Mouse (Mus musculus) left cerebral cortex, postnatal 25 days (tissue): ENCODE data around the gene Vtcn1. TPM values are rescaled to one million over a fixed set of nuclear protein-coding genes. Genes with fewer than 3 reads are reported as not detected.

Experiments
- total RNA-seq, 2 experiments: library from RNA; stranded (reverse); gene quantifications; 2 replicates each; pipeline ENCODE4 v1.2.3; 2021

The Vtcn1 gene
- total RNA-seq, 2 experiments from 2014 or later = 0.16 to 0.34 TPM

Other genes starting within 250 kb of the Vtcn1 start
- 100 to 1,000 TPM; 170 to 172 TPM for gene Man1a2, start 140.0 kb upstream of the Vtcn1 start, total RNA-seq
- 1 to 10 TPM; 9.1 to 9.2 TPM for gene Trim45, start 96.7 kb downstream of the Vtcn1 start, total RNA-seq
- gene Ttf2, start 144.2 kb downstream of the Vtcn1 start, total RNA-seq = 1 to 10 TPM in 1 of 2 experiments, under 1 TPM in 1; 0.96 to 1.5 TPM
- under 1 TPM; 0.25 to 0.41 TPM for gene Cd101, start 204.1 kb downstream of the Vtcn1 start, total RNA-seq